Mouse (Mus musculus): ENCODE measurements around the gene Tbc1d2. TPM values are rescaled to one million over a fixed set of nuclear protein-coding genes. Genes with fewer than 3 reads are reported as not detected.
"Not testable (repeated sequence)": the region's sequence is repeated elsewhere in the genome, so short reads cannot be mapped to it uniquely, and the experiment has no call there.

Gene Tbc1d2
- polyA plus RNA-seq, 2 experiments from 2014 or later = 0.18 to 0.58 TPM

DNA sequence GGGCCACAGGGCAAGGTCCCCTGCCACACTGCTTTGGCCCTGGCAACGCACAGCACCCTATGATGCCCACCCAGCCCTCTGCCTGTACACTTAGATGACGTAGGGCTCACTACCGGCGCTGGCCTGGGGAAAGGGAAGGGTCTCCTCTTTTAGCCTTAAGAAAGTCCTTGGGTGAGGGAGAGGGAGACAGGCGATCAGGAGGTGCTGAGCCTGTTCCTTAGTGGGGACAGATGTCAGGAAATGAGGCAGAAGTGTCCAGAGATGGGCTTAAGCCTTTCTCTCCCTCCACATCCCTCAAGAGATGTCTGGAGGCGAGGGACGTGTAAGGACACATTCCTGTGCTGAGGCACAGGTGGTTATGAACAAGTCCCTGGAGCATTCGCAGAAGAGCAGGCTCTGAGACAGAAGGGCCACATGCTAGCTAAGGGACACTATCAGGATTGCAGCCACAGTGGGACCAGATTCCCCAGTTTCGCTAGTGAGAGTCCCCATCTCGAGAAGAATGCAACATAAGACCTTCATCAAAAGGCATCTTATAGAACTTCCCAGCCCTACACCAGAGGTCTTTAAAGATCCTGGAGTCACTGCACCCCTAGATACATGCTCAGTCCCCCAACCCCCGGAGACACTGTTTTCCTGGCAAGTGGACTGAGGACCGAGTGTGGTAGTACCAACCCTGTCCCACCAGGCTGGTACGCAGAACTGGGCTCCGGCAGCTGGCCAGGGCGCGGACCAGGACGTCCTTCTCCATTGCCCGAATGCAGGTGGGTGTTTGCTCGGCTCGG lies 49.3 kb downstream of the Tbc1d2 start:
- ATAC-seq = no peak

DNA sequence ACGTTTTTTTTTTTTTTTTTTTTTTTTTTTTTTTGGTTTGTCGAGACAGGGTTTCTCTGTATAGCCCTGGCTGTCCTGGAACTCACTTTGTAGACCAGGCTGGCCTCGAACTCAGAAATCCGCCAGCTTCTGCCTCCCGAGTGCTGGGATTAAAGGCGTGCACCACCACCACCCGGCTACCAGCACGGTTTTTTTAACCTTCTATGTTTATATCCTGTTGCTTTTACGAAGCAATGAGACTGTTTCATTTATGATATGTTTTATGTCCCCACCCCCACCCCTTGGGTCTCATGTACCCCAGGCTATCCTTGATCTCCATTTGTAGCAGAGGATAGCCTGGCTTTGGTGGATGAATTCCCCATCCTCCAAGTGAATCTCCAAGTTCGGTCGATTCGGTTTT lies 50.4 kb downstream of the Tbc1d2 start:
- not testable (repeated sequence) for ATAC-seq

GRCm38 (mm10) chr4:46598981-46599380 lies 51.0 kb downstream of the Tbc1d2 start:
- ATAC-seq = no peak

GRCm38 (mm10) chr4:46598111-46598510 lies 51.9 kb downstream of the Tbc1d2 start:
- ATAC-seq = no peak

DNA sequence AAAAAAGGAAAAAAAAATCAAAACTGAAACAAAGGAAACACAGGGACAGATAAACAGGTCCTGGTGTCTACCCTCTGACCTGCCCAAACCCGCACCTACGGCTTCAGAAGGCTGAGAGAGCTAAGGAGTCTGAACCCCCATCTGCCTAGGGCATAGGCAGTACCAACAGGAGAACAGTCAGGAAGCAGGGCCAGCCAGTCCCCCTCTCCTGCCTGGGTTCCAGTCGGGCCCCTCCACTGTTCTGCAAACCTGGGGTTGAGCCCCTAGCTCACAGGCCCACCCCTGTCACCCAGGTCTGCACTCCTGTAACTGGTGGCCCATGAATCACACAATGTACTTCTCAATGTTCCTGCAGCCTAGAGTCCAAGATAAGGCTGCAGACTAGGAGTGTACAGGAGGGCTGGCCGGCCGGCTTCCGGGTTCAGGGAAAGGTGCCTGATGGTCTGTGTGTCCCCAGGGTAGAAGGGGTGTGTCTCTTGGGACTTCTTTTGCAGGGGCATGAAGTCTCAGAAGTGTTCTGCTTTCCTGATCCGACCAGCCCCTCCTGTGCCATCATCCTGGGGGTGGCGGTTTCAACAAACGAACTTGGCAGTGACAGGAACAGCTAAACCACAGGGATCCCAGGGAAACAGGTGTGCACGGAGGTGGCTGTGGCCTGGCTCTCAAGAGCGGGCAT lies 52.6 kb downstream of the Tbc1d2 start:
- ATAC-seq = no peak

DNA sequence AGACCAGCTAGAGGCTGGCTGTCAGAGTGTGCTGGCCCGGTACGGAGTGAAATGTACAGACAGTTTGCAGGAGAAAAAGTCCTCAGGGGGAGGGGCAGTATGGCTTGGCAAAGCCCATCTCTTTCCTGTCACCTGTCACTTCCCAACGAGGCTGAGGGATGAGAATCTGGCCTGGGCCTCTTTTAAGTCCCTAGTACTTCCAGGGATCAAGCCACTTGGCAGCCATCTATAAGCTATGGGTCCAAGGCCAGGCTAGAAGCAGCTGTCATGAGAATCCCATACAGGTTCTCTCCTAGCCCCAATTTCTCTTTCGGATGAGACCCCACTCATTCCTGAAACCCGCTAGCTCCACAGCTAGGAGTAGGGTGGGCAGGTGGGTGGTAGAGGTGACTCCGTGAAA lies 53.6 kb downstream of the Tbc1d2 start:
- no peak for ATAC-seq

- no peak for ATAC-seq
Measured at GRCm38 (mm10) chr4:46594131-46594530, 55.9 kb downstream of the Tbc1d2 start.

DNA sequence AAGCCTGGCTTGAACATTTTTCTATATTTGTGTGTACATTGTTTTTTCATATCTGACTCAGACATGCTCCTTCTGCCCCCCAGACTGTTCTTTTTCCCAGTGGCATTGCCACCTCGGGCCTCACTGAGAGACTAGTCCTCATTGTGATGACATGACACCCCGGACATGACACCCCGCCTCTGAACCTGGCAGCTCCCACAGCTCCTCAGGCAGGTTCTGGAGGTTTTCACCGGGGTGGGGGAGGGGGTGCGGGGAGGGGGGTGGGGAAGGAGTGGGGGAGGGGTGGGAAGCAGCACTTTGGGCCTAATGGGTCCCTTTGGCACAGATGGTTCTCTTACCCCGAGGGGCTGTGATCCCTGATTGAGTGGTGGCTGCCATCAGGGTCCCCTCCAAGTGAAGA lies 56.5 kb downstream of the Tbc1d2 start:
- ATAC-seq = no peak

DNA sequence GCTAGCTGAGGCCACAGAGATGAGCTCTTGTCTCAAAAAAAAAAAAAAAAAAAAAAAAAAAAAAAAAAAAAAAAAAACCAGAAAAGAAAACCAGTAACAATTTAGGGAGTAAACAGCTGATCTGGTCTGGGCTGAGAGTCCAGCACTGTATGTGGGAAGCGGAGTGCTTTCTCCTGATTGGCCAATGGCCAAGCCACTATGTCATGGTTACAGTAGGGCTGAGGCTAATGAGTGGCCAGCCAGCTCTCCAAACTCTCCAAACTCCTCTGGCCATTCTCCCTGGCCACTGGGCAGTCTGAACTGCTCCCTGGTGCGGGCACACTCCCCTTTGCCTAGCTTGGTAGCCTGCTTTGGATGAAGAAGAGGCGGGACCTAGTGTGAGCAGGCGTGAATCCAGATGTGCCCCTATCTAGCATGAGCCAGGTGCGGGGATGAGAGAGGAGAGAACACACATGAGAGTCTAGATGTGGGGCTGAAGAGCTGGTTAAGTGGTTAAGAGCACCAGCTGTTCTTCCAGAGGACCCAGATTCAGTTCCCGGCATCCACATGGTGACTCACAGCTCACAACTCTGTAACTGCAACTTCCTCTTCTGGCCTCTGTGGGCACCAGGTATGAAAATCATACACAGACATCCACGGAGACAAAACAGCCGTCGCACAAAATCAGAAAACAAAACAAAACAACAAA lies 58.0 kb downstream of the Tbc1d2 start:
- ATAC-seq = peak; percentile 57

DNA sequence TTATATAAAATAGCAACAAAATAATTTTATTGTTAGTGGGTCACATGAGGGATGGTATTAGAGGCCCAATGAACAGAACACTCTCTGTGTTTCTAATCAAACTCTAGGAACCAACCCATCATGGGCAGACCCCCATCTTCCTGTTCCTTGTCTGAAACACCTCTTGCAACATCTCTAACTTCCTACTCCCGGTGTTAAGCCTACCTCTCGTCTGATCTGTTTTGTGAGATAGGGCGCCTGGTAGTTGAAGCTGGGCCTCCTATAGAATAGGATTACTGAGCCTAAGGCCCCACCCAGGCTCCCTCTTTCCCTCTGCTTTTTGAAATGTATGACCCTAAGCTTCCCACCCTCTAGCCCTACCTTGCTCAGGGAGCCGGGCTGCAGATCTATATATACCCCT lies 59.2 kb downstream of the Tbc1d2 start:
- no peak for ATAC-seq

DNA sequence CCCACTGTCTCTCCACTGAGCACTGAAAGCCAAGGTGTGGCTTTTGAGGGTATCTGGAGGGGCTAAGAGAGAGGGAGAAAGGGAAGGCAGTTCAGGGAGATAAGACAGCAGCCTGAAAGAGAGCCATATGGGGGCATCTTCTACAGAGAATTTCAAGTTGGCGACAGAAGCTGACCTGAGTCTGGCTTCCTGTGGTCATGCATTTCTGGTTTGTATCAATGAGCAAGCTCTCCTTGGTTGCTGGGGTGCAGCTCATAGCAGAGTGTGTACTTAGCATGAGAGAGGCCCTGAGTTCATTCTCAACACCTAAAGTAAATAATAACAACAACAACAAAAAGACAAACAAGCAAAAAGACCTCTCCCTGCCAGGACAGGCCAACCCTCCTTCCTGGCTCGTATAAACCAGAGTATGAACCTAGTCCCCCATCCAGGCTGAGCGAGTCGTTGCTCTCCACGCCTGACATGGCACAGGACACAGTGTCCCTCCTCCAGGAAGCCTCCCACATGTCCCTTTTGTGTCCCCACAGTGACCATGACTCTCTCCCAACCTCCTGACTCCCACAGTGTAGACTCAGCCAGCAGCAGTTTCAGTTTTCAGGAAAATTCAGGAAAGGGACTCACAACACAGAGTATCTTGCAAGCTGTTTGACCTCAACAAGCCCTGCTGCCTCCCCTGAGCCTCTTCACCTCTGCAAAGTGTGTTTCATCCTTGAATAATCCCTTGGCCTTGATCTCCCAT lies 59.9 kb downstream of the Tbc1d2 start:
- no peak for ATAC-seq

DNA sequence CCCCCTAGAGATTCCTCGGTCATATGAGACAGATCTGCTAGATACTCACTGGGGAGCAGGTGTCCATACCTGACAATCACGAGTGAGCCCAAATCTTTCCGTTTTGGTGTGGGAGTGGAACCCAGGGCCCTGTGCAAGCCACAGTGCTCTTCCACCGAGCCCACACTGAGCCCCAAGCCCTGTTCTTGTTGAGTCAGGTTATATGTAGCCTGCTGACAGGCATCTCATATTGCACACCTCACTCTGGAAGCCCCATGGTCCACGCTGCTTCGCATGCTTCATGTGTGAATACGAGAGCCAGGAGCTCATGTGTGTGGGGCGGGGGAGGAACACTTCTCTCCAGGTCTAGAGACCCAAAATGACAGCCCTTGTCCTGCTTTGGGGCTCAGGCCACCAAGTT lies 60.9 kb downstream of the Tbc1d2 start:
- no peak for ATAC-seq

GRCm38 (mm10) chr4:46586473-46586872 lies 63.5 kb downstream of the Tbc1d2 start:
- ATAC-seq = no peak

DNA sequence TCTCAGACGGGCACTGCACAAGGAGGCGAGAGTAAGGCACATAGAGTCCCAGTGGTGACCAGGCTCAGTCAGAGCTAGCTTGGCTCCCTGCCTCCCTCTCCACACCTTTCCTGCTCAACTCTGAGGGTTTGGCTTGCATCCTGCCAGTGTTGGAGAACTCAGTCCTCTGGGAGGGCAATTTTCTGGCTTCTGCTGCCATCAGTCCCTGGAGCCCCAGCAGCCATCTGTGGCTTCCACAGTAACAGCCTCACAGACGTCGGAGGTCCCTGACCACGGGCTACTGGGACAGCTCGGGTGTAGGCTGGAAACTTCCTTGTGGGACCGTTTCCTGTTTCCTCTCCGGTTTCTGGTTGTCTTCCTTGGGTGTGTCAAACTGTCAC lies 64.2 kb downstream of the Tbc1d2 start:
- peak; percentile 3 for ATAC-seq

GRCm38 (mm10) chr4:46585041-46585810 lies 64.8 kb downstream of the Tbc1d2 start:
- no peak for ATAC-seq

- ATAC-seq = peak; percentile 31
Measured at GRCm38 (mm10) chr4:46584536-46584935, 65.5 kb downstream of the Tbc1d2 start.

GRCm38 (mm10) chr4:46584084-46584483 lies 65.9 kb downstream of the Tbc1d2 start:
- not testable (repeated sequence) for ATAC-seq

DNA sequence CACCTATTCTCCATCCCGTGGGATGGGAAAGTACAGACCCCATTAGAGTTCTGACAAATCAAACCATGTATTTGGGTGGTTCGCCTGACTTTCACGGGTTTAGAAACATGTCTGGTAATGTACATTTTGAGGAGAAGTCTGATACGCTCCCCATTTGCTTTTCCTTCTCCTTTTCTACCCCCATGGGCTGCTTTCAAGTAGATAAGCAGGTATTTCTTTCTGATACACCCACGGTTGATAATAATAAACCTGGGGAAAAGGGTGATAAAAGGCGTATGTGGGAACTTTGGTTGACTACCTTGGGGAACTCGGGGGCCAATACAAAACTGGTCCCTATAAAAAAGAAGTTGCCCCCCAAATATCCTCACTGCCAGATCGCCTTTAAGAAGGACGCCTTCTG lies 68.0 kb downstream of the Tbc1d2 start:
- not testable (repeated sequence) for ATAC-seq

- not testable (repeated sequence) for ATAC-seq
Measured at GRCm38 (mm10) chr4:46581577-46581976, 68.4 kb downstream of the Tbc1d2 start.

- peak; percentile 46 for ATAC-seq
Measured at GRCm38 (mm10) chr4:46580799-46581243, 69.2 kb downstream of the Tbc1d2 start.

GRCm38 (mm10) chr4:46578796-46579346 lies 71.1 kb downstream of the Tbc1d2 start:
- not testable (repeated sequence) for ATAC-seq

DNA sequence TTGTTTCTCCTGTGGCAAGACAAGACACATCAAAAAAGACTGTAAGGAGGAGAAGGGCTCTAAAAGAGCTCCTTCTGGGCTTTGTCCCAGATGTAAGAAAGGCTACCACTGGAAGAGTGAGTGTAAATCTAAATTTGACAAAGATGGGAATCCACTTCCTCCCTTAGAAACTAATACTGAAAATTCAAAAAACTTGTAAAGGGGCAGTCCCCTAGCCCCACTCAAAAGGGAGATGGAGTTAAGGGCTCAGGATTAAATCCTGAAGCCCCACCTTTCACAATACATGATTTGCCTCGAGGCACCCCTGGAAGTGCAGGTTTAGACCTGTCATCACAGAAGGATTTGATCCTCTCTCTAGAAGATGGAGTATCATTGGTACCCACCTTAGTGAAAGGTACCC lies 71.8 kb downstream of the Tbc1d2 start:
- no peak for ATAC-seq
